Mouse (Mus musculus): ENCODE measurements around the gene Ano3. TPM values are rescaled to one million over a fixed set of nuclear protein-coding genes. Genes with fewer than 3 reads are reported as not detected.
A peak's percentile ranks its signal among the peaks of the same experiment; 100 is the strongest.

Ano3 gene
- total RNA-seq, 2 experiments from 2014 or later: 60.7 to 65.6 TPM

DNA sequence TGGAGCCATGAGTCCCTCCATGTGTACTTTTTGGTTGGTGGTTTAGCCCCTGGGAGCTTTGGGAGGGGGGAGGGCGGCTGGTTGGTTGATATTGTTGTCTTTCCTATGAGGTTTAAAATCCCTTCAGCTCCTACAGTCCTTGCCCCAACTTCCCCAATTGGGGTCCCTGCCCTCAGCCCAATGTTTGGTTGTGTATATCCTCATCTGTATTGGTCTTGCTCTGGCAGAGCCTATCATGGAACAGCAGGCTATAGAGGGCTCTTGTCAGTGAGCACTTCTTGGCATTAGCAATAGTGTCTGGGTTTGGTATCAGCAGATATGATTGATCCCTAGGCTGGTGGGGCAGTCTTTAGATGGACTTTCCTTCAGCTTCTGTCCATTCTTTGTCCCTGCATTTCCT, 135.8 kb downstream of the Ano3 start:
- DNase-seq (ENCODE audit: extremely low spot score in 1 of 2, low spot score in 1 of 2): no peak

GRCm38 (mm10) chr2:110806302-110807093, 144.2 kb downstream of the Ano3 start:
- DNase-seq (ENCODE audit: extremely low spot score in 1 of 2, low spot score in 1 of 2): no peak

- no peak for DNase-seq (ENCODE audit: extremely low spot score in 1 of 2, low spot score in 1 of 2)
Measured at GRCm38 (mm10) chr2:110795928-110796327, 154.8 kb downstream of the Ano3 start.

GRCm38 (mm10) chr2:110795433-110795832, 155.3 kb downstream of the Ano3 start:
- no peak for DNase-seq (ENCODE audit: extremely low spot score in 1 of 2, low spot score in 1 of 2)

- no peak for DNase-seq (ENCODE audit: extremely low spot score in 1 of 2, low spot score in 1 of 2)
Measured at GRCm38 (mm10) chr2:110787396-110787795, 163.3 kb downstream of the Ano3 start.

DNA sequence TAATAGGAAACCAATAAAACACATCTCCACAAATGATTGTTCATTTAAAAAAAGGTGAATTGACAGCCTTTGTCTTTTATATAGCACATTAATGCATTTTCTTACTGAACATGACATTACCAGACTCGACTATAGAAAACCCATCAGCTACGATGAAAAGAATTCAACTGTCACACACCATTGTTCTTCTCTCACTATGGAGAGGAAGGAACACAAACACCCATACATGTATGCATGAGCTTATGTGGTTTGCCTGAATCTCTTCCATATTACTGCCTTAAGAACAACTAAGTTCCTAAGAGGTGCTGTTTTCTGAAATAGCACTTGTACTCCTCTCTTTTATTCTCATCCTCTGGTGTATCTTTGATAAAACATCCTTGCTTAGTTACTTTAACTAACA, 191.3 kb downstream of the Ano3 start:
- DNase-seq (ENCODE audit: extremely low spot score in 1 of 2, low spot score in 1 of 2): no peak

GRCm38 (mm10) chr2:110757556-110757955, 193.2 kb downstream of the Ano3 start:
- DNase-seq (ENCODE audit: extremely low spot score in 1 of 2, low spot score in 1 of 2): no peak

GRCm38 (mm10) chr2:110740493-110740892, 210.2 kb downstream of the Ano3 start:
- DNase-seq (ENCODE audit: extremely low spot score in 1 of 2, low spot score in 1 of 2): no peak

GRCm38 (mm10) chr2:110739781-110740180, 210.9 kb downstream of the Ano3 start:
- no peak for DNase-seq (ENCODE audit: extremely low spot score in 1 of 2, low spot score in 1 of 2)

DNA sequence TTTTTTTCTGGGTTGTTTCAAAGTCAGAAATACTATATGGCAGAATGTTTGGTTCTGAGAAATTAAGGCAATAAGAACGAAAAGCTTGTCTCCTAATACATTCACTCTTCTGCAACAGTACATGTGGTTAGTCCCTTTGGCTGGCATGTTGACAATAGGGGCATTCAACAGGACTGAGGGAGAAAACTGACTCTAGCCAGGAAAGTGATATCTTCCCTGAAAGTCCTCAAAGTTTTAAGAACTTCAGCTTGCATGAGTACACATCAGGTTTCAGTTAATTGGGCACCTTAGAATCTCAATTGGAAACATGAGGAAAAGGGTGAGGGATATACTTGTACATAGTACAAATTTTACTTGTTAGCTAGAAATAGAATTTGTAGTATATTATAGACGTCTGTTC, 212.7 kb downstream of the Ano3 start:
- no peak for DNase-seq (ENCODE audit: extremely low spot score in 1 of 2, low spot score in 1 of 2)

GRCm38 (mm10) chr2:110737236-110737635, 213.5 kb downstream of the Ano3 start:
- DNase-seq (ENCODE audit: extremely low spot score in 1 of 2, low spot score in 1 of 2): no peak

GRCm38 (mm10) chr2:110726106-110726505, 224.6 kb downstream of the Ano3 start:
- DNase-seq (ENCODE audit: extremely low spot score in 1 of 2, low spot score in 1 of 2): no peak

DNA sequence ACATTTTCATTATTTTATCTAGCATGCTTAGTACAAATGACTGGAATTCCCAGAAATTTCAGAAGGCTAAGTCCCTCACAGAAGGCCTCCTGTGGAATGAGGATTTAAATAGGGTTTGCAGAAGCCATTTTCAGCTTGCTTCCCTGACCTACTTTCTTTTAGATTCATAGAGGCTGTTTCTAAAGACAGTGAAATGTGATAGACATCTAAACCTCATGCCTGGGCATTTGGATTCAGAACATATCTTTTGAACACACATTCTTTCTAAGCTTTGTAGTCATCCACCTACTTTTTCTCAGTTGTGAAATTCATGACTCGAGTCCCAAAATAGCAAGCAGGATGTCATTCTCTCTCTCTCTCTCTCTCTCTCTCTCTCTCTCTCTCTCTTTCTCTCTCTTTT, 228.5 kb downstream of the Ano3 start:
- DNase-seq (ENCODE audit: extremely low spot score in 1 of 2, low spot score in 1 of 2): no peak

DNA sequence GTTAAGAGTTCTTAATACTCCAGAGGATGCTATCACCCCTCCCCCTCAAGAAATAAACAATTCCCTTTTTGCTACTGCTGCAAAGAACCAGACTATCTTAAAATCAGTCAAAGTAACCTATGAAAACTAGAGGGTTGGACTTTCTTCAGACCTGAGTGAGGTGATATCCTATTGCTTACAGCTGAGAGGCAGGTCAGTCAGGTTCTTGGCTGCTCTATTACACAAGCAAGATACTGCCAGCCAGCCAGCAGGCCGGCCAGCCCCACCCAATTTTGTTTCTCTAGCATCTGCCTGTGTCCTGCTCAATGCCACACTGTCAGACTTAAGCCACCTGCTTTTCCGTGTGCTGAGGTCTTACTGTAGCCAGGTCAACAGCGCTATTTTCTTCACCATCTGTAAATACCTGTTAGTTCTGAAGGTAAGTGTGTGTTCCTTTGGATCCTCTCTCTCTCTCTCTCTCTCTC, 229.4 kb downstream of the Ano3 start, which contains the start of gene Muc15:
Muc15 (plus strand) TSS at position 51 of the 464 bp plus-strand sequence.
- DNase-seq (ENCODE audit: extremely low spot score in 1 of 2, low spot score in 1 of 2): no peak

- DNase-seq (ENCODE audit: extremely low spot score in 1 of 2, low spot score in 1 of 2): no peak
Measured at GRCm38 (mm10) chr2:110719051-110719450, 231.7 kb downstream of the Ano3 start.

GRCm38 (mm10) chr2:110710055-110710720, 240.5 kb downstream of the Ano3 start:
- peak in 1 of 2 experiments; percentile 6 for DNase-seq (ENCODE audit: extremely low spot score in 1 of 2, low spot score in 1 of 2)

DNA sequence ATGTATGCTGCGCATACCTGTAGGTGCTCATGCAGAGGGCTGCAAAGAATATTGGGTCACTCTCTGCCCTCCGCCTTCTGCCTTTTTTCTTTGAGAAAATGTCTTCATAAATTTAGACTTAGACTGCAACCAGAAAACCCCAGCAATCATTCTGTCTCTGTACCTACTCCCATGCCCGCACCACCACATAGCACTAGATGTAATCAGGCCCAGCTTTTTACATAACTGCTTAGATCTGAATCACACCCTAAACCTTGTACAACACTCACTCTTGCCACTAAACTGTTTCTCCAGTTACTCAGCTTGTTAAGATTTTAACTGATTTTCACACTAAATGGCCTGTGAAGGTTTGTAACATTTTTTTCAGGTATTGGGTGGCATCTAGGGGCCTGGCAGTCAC, 241.3 kb downstream of the Ano3 start:
- DNase-seq (ENCODE audit: extremely low spot score in 1 of 2, low spot score in 1 of 2): no peak

DNA sequence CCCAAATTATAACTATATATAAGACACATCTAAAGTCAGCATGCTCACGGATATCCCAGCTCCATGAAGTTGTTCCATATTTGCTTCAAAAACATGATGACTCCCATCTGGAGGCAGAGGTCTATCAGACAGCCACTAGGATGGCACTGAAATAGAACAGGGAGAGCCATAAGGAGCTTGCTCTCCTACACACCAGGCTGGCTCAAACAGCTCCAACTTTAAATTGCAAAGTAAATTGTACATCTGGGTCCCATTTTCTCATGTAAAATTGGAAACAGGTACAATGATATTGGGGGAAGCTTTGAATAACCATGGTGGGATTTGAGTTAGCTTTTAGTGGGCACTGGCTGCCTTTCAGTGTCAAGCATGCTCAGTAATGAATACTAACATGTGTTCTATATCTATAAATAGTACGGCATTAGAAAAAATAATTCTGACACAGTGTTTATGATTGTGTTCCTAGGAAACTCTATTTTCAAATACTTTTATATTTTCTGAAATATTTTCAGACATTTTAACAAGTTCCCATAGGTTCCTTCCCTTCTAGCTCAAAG, 279.6 kb downstream of the Ano3 start:
- no peak for DNase-seq (ENCODE audit: extremely low spot score in 1 of 2, low spot score in 1 of 2)

GRCm38 (mm10) chr2:110663329-110663728, 287.4 kb downstream of the Ano3 start:
- DNase-seq (ENCODE audit: extremely low spot score in 1 of 2, low spot score in 1 of 2): no peak

- DNase-seq (ENCODE audit: extremely low spot score in 1 of 2, low spot score in 1 of 2): no peak
Measured at GRCm38 (mm10) chr2:110644846-110645245, 305.9 kb downstream of the Ano3 start.

DNA sequence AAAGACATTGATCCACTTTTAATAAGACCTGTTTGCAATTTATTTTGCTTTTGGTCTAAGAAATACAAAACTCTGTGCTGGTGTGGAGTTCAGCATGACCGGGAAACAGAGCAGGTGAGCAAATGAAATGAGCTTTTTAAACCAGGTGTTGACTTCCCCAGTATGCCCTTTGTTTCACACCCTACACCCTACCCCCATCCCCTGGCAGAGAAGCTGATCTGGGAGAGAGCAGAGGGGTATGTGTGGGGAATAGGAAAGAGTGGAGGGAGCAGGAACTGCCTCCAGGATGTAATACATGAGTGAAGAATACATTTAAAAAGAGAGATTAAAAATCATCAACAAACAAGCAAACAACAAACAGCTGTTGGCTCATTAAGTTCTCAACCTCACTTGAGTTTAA, 306.4 kb downstream of the Ano3 start:
- DNase-seq (ENCODE audit: extremely low spot score in 1 of 2, low spot score in 1 of 2): no peak

Data from layer of hippocampus, postnatal 25 days (tissue).